Mouse (Mus musculus) lung, postnatal 14 days (tissue): ENCODE data around the gene Asic2.

Experiments
- DNase-seq: peaks from one replicate; pipeline ENCODE4 v3.0.0; 2021

Gene Asic2

DNA sequence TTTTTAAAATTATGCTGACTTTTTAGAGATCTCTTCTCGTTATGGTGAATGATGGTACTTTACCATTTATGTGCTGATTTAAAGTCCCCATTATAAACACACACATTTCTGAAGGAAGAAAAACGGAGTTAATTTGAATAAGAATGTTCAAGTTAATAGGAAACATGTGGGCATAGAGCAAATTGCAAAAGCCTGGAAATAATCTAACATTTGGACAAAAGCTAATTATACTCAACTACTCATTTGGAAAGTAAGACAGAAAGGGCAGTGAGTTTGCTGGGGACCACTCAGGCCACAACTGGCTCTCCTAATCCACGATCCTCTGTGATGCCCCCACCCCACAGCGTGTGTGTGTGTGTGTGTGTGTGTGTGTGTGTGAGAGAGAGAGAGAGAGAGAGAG, 253.5 kb downstream of the Asic2 start:
- DNase-seq = no peak

DNA sequence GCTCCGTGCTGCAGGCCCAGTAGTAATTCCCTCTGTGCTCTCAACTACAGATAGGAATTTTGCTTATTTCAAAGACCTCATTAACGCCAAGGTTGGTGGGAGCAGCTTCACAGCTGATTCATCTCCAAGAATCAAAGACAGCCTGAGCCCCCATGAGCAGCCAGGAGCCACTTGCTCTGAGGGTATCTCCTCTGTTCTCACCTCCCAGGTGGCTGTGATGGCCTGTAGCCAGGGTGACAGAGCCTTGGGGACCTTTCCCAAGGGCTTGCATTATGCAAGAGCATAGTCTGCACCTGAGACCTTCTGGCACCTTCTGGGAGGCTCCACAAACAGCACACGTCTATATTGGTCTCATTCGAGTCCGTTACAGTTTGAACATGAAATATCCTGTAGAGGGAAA, 261.3 kb downstream of the Asic2 start:
- DNase-seq = no peak

- DNase-seq = no peak
These were observed 270.2 kb downstream of the Asic2 start for GRCm38 (mm10) chr11:81698008-81698407.

GRCm38 (mm10) chr11:81695501-81695900, 272.8 kb downstream of the Asic2 start:
- no peak for DNase-seq

GRCm38 (mm10) chr11:81680511-81680910, 287.7 kb downstream of the Asic2 start:
- no peak for DNase-seq

DNA sequence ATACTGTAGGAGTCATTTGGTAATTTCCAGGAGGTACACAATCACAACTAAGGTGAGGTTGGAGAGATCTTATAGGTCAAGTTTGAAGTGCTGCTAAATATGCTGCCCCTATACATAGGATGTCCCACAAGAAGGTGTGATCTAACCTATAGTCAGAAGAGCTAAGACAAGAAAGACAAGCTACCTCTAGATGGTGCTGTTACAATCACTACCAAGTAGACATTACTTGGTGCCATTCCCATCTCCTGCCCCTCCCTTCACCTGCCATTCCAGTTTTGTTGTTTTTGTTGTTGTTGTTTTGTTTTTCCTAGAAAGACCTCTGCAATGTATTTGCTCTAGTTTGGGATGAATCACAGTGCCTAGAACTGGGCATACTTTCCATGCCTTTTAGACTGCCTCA, 296.5 kb downstream of the Asic2 start:
- DNase-seq = no peak

DNA sequence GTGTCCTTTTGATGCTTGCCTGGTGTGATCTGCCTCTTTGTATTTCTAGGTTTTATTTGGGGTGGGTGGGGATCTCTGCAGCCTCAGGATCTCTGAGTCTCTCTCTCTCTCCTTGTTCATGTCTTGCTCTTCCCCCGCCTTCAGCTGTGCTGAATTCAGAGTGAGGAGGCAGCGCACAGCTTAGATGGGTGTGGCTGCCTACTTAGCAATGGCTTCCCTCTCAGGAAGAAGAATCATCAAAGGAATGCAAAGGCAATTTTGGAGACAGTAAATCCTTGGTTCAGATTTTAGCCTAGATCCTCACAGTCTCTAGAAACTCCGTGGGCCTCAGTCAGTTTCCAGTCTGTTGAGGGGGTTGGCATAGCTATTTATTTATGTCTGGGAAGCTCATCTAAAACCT, 297.8 kb downstream of the Asic2 start:
- no peak for DNase-seq

DNA sequence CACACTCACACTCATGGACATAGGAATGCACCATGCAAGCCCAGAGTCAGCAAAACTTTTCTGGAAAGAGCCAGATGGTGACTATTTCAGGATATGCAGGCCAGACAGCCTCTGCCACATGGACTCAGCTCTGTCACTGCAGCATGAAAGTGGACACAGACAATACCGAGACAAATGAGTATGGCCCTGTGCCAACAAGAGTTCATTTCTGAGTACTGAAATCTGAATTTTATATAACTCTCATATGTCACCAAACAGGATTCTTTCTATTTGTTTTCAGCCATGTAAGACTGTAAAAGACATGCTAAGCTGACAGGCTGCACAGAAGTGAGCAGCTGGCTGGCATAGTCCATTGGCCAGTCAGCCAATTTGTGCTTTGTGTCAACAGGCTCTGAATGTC, 309.4 kb downstream of the Asic2 start:
- no peak for DNase-seq

GRCm38 (mm10) chr11:81657121-81657520, 311.1 kb downstream of the Asic2 start:
- no peak for DNase-seq

GRCm38 (mm10) chr11:81647828-81648227, 320.4 kb downstream of the Asic2 start:
- DNase-seq = no peak

- no peak for DNase-seq
These were observed 322.7 kb downstream of the Asic2 start for GRCm38 (mm10) chr11:81645549-81645948.

GRCm38 (mm10) chr11:81636356-81636755, 331.9 kb downstream of the Asic2 start:
- DNase-seq = no peak

- peak; percentile 40 for DNase-seq
These were observed 333.6 kb downstream of the Asic2 start for GRCm38 (mm10) chr11:81634360-81635350.

- no peak for DNase-seq
These were observed 343.1 kb downstream of the Asic2 start for GRCm38 (mm10) chr11:81625199-81625598.

GRCm38 (mm10) chr11:81620516-81620915, 347.7 kb downstream of the Asic2 start:
- no peak for DNase-seq

GRCm38 (mm10) chr11:81616437-81616836, 351.8 kb downstream of the Asic2 start:
- DNase-seq = no peak

GRCm38 (mm10) chr11:81613869-81614620, 354.2 kb downstream of the Asic2 start:
- DNase-seq = no peak

- DNase-seq = peak; percentile 86
These were observed 355.3 kb downstream of the Asic2 start for GRCm38 (mm10) chr11:81612798-81613540.

- no peak for DNase-seq
These were observed 356.1 kb downstream of the Asic2 start for GRCm38 (mm10) chr11:81611948-81612797.

DNA sequence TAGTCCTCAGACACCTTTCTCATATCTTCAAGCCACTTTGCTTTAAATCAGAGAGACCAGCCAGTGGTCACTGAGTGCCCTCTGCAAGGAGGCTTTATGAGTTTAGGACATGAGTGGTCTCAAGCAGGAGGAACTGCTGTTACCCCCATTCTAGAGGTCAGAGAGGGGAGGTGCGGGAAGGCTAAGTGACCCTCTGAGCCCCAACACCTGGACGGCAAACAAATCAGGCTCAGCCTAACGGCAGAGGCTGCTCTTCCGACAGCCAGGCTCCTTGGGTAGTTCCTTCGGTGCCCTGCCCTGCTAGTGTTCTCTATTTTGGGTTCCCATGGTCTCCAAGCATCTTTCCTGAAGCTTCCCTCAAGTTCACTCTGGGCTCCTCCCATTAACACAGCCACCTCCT, 357.8 kb downstream of the Asic2 start:
- DNase-seq = no peak

DNA sequence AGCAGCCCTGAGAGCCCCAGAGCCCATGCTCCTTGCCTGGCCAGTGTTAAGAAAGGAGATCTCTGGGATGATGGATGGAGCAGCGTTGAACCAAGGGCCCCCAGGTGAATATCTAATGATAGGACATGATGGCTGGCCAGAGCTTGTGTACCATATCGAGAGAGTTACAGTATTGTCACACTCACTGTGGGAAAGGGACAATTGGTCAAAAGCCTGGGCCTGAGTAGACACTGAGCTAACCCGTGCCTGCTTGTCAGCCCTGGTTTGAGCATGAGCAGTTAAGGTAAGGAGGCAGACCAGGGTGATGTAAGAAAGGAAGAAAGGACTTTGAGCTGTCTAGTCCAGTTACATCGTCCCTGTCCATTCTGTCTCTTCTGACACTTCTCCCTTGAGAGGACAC, 365.3 kb downstream of the Asic2 start:
- no peak for DNase-seq

DNA sequence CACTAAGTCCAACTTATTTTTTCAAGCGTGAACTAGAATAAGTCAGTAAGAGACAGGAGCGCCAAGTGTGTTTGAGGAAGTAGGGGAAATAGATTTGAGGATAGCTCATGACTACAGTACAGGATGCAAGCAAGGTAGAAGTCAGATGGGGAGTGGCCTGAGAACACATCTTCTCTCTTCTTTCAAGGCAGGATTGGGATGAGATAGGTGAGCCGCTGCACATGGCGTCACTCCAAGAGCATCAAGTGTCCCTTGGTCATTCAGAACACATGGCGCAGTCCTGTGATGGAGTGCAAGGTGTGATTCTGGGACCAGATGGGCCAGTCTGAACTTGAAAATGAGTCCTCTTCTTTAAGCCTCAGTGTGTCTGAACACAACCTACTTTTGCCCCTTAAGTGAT, 366.5 kb downstream of the Asic2 start:
- no peak for DNase-seq
